Mouse (Mus musculus) stomach, postnatal 0 days (tissue): ENCODE data around the gene Nemf. TPM values are rescaled to one million over a fixed set of nuclear protein-coding genes. Genes with fewer than 3 reads are reported as not detected.
A peak's percentile ranks its signal among the peaks of the same experiment; 100 is the strongest.

Experiments used
- ATAC-seq: fragments of 200-750 bp; cut with Nextera tagmentation; 2 replicates; pipeline ENCODE4 v1.8.0; 2017; ENCODE audit not compliant: low FRiP score, low TSS enrichment
- DNase-seq: peaks from one replicate; pipeline ENCODE4 v3.0.0-alpha.2; 2016; ENCODE audit warnings: low spot score
- H3K27ac ChIP-seq: fragments of 300-500 bp; sonication (generic); replicated peaks from 2 replicates; pipeline ENCODE4 v1.5.1; 2014; ENCODE audit warnings: mild to moderate bottlenecking, control low read depth
- H3K27me3 ChIP-seq: fragments of 300-500 bp; sonication (generic); 2 replicates; pipeline ENCODE4 v1.6.1; 2014; ENCODE audit warnings: low read length; ENCODE audit not compliant: control insufficient read depth, insufficient read depth
- H3K36me3 ChIP-seq: fragments of 300-500 bp; sonication (generic); 2 replicates; pipeline ENCODE4 v1.6.1; 2014; ENCODE audit warnings: low read length, mixed read lengths; ENCODE audit not compliant: control insufficient read depth, insufficient read depth
- H3K4me1 ChIP-seq: fragments of 300-500 bp; sonication (generic); replicated peaks from 2 replicates; pipeline ENCODE4 v1.6.1; 2014; ENCODE audit warnings: antibody characterized with exemption; ENCODE audit not compliant: control insufficient read depth, insufficient read depth
- H3K4me2 ChIP-seq: fragments of 300-500 bp; sonication (generic); replicated peaks from 2 replicates; pipeline ENCODE4 v1.6.1; 2014; ENCODE audit warnings: low read depth, mild to moderate bottlenecking, control low read depth, moderate library complexity
- H3K4me3 ChIP-seq: fragments of 300-500 bp; sonication (generic); 2 replicates; pipeline ENCODE4 v1.5.1; 2014; ENCODE audit warnings: low read depth, low read length, control low read depth
- H3K9ac ChIP-seq: fragments of 300-500 bp; sonication (generic); 2 replicates; pipeline ENCODE4 v1.6.1; 2014; ENCODE audit warnings: mild to moderate bottlenecking, low read length, control low read depth, mixed read lengths
- H3K9me3 ChIP-seq: fragments of 300-500 bp; sonication (generic); 2 replicates; pipeline ENCODE4 v1.6.1; 2016; ENCODE audit warnings: low read length; ENCODE audit not compliant: control insufficient read depth
- CTCF ChIP-seq: IDR thresholded peaks from 2 replicates; pipeline ENCODE4 v1.5.1; 2016; ENCODE audit warnings: antibody characterized with exemption, low read depth, mild to moderate bottlenecking, moderate library complexity
- EP300 ChIP-seq: optimal IDR thresholded peaks from 2 replicates; pipeline ENCODE3; 2016; ENCODE audit warnings: antibody characterized with exemption
- WGBS: fragments of 180-500 bp; shearing (Covaris S2); extraction: QIAGEN DNeasy Blood & Tissue Kit; methylation state at CpG from one replicate; pipeline ENCODE4 v1.1.7; 2014; 5-methylcytosine and 5-hydroxymethylcytosine counted together
- polyA plus RNA-seq: library from polyadenylated mRNA; unstranded; fragments of >200 nt; fragmentation: Nextera tagmentation; extraction: Ambion mirVana; gene quantifications from 2 replicates; pipeline ENCODE4 v1.2.1, GENCODE M21; 2015

Nemf gene
- polyA plus RNA-seq, 1 experiment from 2014 or later: 50.0 TPM

DNA sequence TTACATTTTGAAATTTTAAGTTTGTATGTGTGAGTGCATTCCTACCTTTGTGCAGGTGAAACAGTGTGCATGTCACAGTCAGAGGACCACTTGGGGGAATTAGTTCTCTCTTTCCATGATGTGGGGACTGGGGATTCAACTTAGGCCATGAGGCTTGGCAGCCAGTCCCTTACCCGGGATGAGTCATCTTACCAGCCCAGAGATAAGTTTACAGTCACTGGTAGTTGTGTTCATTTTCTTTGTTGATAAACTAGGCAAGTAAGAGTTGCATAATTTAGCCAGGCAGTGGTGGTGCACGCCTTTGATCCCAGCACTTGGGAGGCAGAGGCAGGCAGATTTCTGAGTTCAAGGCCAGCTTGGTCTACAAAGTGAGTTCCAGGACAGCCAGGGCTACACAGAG, 52.9 kb downstream of the Nemf start:
- no peaks in the 10 kb centered on the region for H3K4me1 ChIP-seq
- ATAC-seq (no peak), DNase-seq (no peak)
- H3K36me3 ChIP-seq: peaks cover 25% of the 10 kb centered on the region
- no peaks in the 10 kb centered on the region for H3K9me3 ChIP-seq
- H3K9ac ChIP-seq: no peak overlapping the region
- no peak overlapping the region for H3K27ac ChIP-seq
- 95% methylated on average over 2 of the region's 2 CpGs for WGBS
- TF ChIP-seq EP300: no peak
- TF ChIP-seq CTCF: no peak
- H3K4me2 ChIP-seq: no peak overlapping the region
- no peak overlapping the region for H3K4me3 ChIP-seq
- H3K27me3 ChIP-seq: no peaks in the 10 kb centered on the region

DNA sequence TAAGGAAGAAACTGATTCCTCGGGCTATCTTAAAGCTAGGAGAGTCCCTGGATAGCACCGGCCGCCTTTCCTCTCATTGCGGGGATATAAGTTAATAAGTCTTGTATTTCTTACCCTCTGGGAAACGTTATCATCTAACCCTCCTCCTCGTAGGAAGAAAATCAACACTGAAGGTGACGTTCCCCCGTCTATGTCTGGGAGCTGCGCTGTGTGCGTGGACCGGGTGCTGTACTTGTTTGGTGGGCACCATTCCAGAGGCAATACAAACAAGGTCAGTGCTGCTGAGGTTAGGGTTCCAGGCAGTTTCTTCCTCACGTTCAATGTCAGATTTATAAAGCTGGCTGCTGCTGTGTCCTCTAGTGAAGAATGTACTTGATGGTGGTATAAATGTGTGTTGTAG, 54.8 kb downstream of the Nemf start:
- DNase-seq: no peak
- no peaks in the 10 kb centered on the region; the same call in 1 of the 2 replicates for H3K4me1 ChIP-seq
- no peak overlapping the region for H3K9ac ChIP-seq
- TF ChIP-seq EP300: no peak
- no peak for TF ChIP-seq CTCF
- no peaks in the 10 kb centered on the region for H3K27me3 ChIP-seq
- ATAC-seq: no peak
- 84% methylated on average over 12 of the region's 12 CpGs for WGBS
- H3K27ac ChIP-seq: no peak overlapping the region
- no peak overlapping the region for H3K4me2 ChIP-seq
- no peak overlapping the region for H3K4me3 ChIP-seq
- no peaks in the 10 kb centered on the region for H3K9me3 ChIP-seq
- H3K36me3 ChIP-seq: peaks cover 16% of the 10 kb centered on the region

DNA sequence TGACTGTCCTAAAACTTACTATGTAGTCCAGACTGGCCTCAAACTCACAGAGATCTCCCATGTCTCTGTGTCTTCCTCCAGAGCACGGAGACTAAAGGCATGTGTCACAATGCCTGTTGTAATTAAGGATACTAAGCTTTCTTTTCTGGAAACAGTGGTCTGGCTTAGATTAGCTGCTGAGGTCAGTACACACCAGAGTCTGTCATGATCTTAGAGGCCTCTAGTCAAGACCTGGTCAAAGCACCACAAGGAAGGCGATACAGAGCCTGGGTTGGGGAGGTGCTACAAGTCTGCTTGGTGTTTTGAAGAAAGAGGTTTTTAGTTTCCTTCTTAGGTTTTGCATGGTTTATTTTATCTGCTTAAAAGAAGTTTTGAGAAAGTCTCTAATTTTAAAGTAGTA, 56.6 kb downstream of the Nemf start:
- Histone ChIP-seq H3K9ac (no peak overlapping the region), H3K4me1 (no peaks in the 10 kb centered on the region; the same call in 1 of the 2 replicates), H3K9me3 (no peaks in the 10 kb centered on the region), H3K4me3 (no peak overlapping the region), H3K4me2 (no peak overlapping the region), H3K27ac (no peak overlapping the region), H3K27me3 (no peaks in the 10 kb centered on the region), H3K36me3 (peaks cover 14% of the 10 kb centered on the region)
- ATAC-seq (no peak), DNase-seq (no peak)
- TF ChIP-seq EP300 (no peak), CTCF (no peak)
- WGBS: 89% methylated on average over 2 of the region's 2 CpGs

DNA sequence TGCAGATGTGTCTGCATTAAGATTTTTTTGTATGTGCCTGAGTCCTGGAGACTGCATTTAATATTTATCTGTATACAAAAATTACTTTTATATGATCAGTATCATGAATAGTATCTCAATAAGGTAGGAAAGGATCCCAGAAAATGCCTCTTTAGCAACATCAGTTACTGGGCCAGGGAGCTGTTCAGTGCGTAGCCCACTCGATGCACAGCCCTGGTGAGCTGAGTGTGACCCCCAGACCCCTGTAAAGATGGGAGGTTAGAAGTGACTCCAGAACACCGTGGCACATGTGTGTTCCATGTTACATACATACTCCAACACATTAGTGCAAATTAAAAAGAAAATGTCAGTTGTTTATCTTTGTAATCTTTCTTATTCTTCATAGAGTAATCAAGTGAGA, 57.1 kb downstream of the Nemf start:
- no peak overlapping the region for H3K4me3 ChIP-seq
- H3K9me3 ChIP-seq: no peaks in the 10 kb centered on the region
- H3K4me1 ChIP-seq: no peaks in the 10 kb centered on the region; the same call in 1 of the 2 replicates
- H3K27ac ChIP-seq: no peak overlapping the region
- peaks cover 8% of the 10 kb centered on the region for H3K36me3 ChIP-seq
- no peak overlapping the region for H3K4me2 ChIP-seq
- H3K9ac ChIP-seq: no peak overlapping the region
- DNase-seq (no peak), ATAC-seq (no peak)
- WGBS: 89% methylated on average over 3 of the region's 3 CpGs
- no peaks in the 10 kb centered on the region for H3K27me3 ChIP-seq
- TF ChIP-seq CTCF: no peak
- no peak for TF ChIP-seq EP300

DNA sequence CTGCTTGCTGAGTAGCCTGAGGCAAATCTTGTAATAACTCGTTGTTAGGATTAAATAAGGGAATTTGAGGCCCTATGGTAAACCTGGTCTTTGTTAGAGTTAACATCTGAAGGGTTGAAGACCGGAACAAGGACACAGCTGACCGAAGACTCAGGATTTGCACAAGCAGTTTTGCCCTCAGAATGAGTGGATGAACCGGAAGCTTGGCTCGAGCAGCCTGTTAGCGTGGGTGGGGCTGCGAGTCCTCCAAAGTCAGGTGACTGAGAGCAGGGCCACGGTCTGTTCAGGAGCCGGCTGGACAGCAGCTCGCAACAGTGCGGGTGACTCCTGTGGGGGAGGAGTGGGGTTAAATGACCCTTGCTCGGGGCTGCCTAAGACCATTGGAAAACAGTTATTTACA, 57.7 kb downstream of the Nemf start:
- peak; percentile 68 for ATAC-seq
- H3K27ac ChIP-seq: no peak overlapping the region

GRCm38 (mm10) chr12:69298281-69298680, 58.7 kb downstream of the Nemf start:
- ATAC-seq: no peak
- Histone ChIP-seq H3K9ac (no peak overlapping the region), H3K36me3 (peaks cover 8% of the 10 kb centered on the region), H3K27ac (no peak overlapping the region), H3K27me3 (no peaks in the 10 kb centered on the region), H3K4me3 (no peak overlapping the region), H3K4me2 (no peak overlapping the region), H3K4me1 (no peaks in the 10 kb centered on the region; the same call in 1 of the 2 replicates), H3K9me3 (no peaks in the 10 kb centered on the region)
- TF ChIP-seq CTCF (peak; percentile 36), EP300 (no peak)
- DNase-seq: no peak
- WGBS: 89% methylated on average over 4 of the region's 4 CpGs

More for the DNA sequence above, 57.7 kb downstream of the Nemf start:
- no peak overlapping the region for H3K9ac ChIP-seq
- H3K4me2 ChIP-seq: peak overlapping the region; percentile 8; the same call in 1 of the 2 replicates
- peak; percentile 69 for DNase-seq
- H3K36me3 ChIP-seq: peaks cover 8% of the 10 kb centered on the region
- TF ChIP-seq CTCF (no peak), EP300 (no peak)
- no peaks in the 10 kb centered on the region; the same call in 1 of the 2 replicates for H3K4me1 ChIP-seq
- H3K4me3 ChIP-seq: no peak overlapping the region
- H3K27me3 ChIP-seq: no peaks in the 10 kb centered on the region
- WGBS: 45% methylated on average over 12 of the region's 12 CpGs
- no peaks in the 10 kb centered on the region for H3K9me3 ChIP-seq
